Mouse (Mus musculus) spleen, adult 2 months (tissue): ENCODE results near the gene Gse1.

Source experiments
- CTCF ChIP-seq: fragments of 200-500 bp; IDR thresholded peaks from 2 replicates; pipeline ENCODE4 v1.5.1; 2011; ENCODE audit warnings: mild to moderate bottlenecking, inconsistent platforms; ENCODE audit not compliant: insufficient read depth, insufficient read length, insufficient replicate concordance; ENCODE audit errors: extremely low read depth
- POLR2A ChIP-seq: fragments of 200-500 bp; IDR thresholded peaks from 2 replicates; pipeline ENCODE4 v1.6.1; 2011; ENCODE audit warnings: low read depth, low read length, inconsistent platforms

DNA sequence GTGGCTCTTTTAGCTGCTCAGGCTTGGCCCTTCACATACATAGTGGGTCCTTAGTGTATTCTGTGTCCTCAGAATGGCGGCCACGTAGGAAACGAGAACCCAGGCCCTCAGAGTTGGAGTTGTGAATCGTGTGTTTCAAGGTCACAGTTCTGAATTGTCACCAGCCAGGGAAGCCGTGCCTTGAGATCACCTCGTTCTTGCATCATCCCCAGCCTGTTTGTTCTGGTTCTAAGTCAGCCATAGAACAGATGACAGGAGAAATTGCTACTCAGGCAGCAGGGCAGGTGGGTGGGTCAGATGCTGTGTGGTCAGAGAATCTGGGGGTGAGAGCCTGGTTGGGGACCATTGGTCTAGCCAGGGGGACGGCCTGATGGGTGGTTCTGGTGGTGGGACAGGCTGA lies 60.9 kb downstream of the Gse1 start:
- TF ChIP-seq POLR2A (no peak), CTCF (no peak)
